Mouse (Mus musculus): ENCODE data around the gene Tgoln1. TPM values are rescaled to one million over a fixed set of nuclear protein-coding genes. Genes with fewer than 3 reads are reported as not detected.

Gene Tgoln1
- total and polyA plus RNA-seq, 3 experiments: 22.6 to 33.6 (median 23.5) TPM

- no peak overlapping the region for H3K4me2 ChIP-seq (ENCODE audit: insufficient read depth, low read depth, poor library complexity, severe bottlenecking)
- peaks cover 0 to 5% of the 10 kb centered on the region in 2 experiments; a peak in 1 of 4 replicates for H3K4me1 ChIP-seq (ENCODE audit: control insufficient read depth in 1 of 2, insufficient read depth in 2 of 2)
- no peak for TF ChIP-seq CHD1 (IDR thresholded peaks at IDR 0.05; ENCODE audit: low read depth, low read length)
- TF ChIP-seq MAZ (IDR thresholded peaks at IDR 0.05; ENCODE audit: low read depth, low read length): no peak
- no peaks in the 10 kb centered on the region for H3K27me3 ChIP-seq (replicated peaks)
- H3K9me3 ChIP-seq (replicated peaks; ENCODE audit: low read length): no peaks in the 10 kb centered on the region
- H3K79me2 ChIP-seq (replicated peaks; ENCODE audit: control insufficient read depth, extremely low read depth, insufficient read depth, poor library complexity, severe bottlenecking): no peaks in the 10 kb centered on the region
- H3K36me3 ChIP-seq (replicated peaks in 1 of 2; ENCODE audit: control insufficient read depth in 1 of 2, insufficient read depth in 1 of 2, low read length in 1 of 2): peaks cover 52 to 77% of the 10 kb centered on the region in 2 experiments
- no peak overlapping the region for H3K27ac ChIP-seq (ENCODE audit: insufficient read depth, low read depth)
- DNase-seq (ENCODE audit: extremely low read depth): no peak
- H3K9ac ChIP-seq (ENCODE audit: insufficient read depth, low read depth): no peak overlapping the region
- in situ Hi-C loops (cut with MboI; ENCODE audit: low pct_ligation_motif_present, low pct_unique_long_range_greater_than_20kb, low sequenced_read_pairs) (no loop called here), dilution Hi-C loops (cut with MboI; ENCODE audit: extremely low pct_ligation_motif_present, extremely low pct_unique_long_range_greater_than_20kb, low sequenced_read_pairs) (no loop called here)
- no peak overlapping the region for H3K4me3 ChIP-seq (replicated peaks in 1 of 3; ENCODE audit: low read depth in 2 of 3, low read length in 2 of 3, poor library complexity in 1 of 3)
Measured at GRCm38 (mm10) chr6:72560801-72561200, 56.0 kb downstream of the Tgoln1 start.

Other genes with a start within 250 kb of the Tgoln1 start
- gene Vamp5, start 236.5 kb downstream of the Tgoln1 start, total RNA-seq (2012; rRNA removed): 1.5 and 2.5 TPM in 2 replicates
- 0.50 and 0.59 TPM in 2 replicates for gene Vamp5, start 236.5 kb downstream of the Tgoln1 start, total RNA-seq (2014; rRNA removed)
- gene Vamp5, start 236.5 kb downstream of the Tgoln1 start, polyA plus RNA-seq (2012; ENCODE audit: insufficient read length, low read depth): 0.90 and 2.2 TPM in 2 replicates
- gene Vamp8, start 226.3 kb downstream of the Tgoln1 start, total RNA-seq (2012; rRNA removed): 105 and 110 TPM in 2 replicates
- gene Vamp8, start 226.3 kb downstream of the Tgoln1 start, total RNA-seq (2014; rRNA removed): 111 and 130 TPM in 2 replicates
- 98.9 and 114 TPM in 2 replicates for gene Vamp8, start 226.3 kb downstream of the Tgoln1 start, polyA plus RNA-seq (2012; ENCODE audit: insufficient read length, low read depth)
- 6.6 and 6.7 TPM in 2 replicates for gene Ggcx, start 202.7 kb downstream of the Tgoln1 start, total RNA-seq (2012; rRNA removed)
- gene Ggcx, start 202.7 kb downstream of the Tgoln1 start, total RNA-seq (2014; rRNA removed): 6.5 and 7.8 TPM in 2 replicates
- 4.7 and 5.2 TPM in 2 replicates for gene Ggcx, start 202.7 kb downstream of the Tgoln1 start, polyA plus RNA-seq (2012; ENCODE audit: insufficient read length, low read depth)
- 166 and 274 TPM in 2 replicates for gene Mat2a, start 177.4 kb downstream of the Tgoln1 start, total RNA-seq (2012; rRNA removed)
- gene Mat2a, start 177.4 kb downstream of the Tgoln1 start, total RNA-seq (2014; rRNA removed): 218 and 232 TPM in 2 replicates
- gene Mat2a, start 177.4 kb downstream of the Tgoln1 start, polyA plus RNA-seq (2012; ENCODE audit: insufficient read length, low read depth): 429 and 456 TPM in 2 replicates
- 0.50 and 1.7 TPM in 2 replicates for gene Sh2d6, start 95.3 kb downstream of the Tgoln1 start, total RNA-seq (2012; rRNA removed)
- 0.78 and 1.1 TPM in 2 replicates for gene Sh2d6, start 95.3 kb downstream of the Tgoln1 start, total RNA-seq (2014; rRNA removed)
- gene Sh2d6, start 95.3 kb downstream of the Tgoln1 start, polyA plus RNA-seq (2012; ENCODE audit: insufficient read length, low read depth): 4.3 and 4.9 TPM in 2 replicates
- 211 and 264 TPM in 2 replicates for gene Capg, start 72.6 kb downstream of the Tgoln1 start, total RNA-seq (2012; rRNA removed)
- 174 and 175 TPM in 2 replicates for gene Capg, start 72.6 kb downstream of the Tgoln1 start, total RNA-seq (2014; rRNA removed)
- gene Capg, start 72.6 kb downstream of the Tgoln1 start, polyA plus RNA-seq (2012; ENCODE audit: insufficient read length, low read depth): 196 and 201 TPM in 2 replicates
- gene Elmod3, start 18.6 kb downstream of the Tgoln1 start, total RNA-seq (2012; rRNA removed): 4.7 and 7.1 TPM in 2 replicates
- 4.0 and 4.2 TPM in 2 replicates for gene Elmod3, start 18.6 kb downstream of the Tgoln1 start, total RNA-seq (2014; rRNA removed)
- gene Elmod3, start 18.6 kb downstream of the Tgoln1 start, polyA plus RNA-seq (2012; ENCODE audit: insufficient read length, low read depth): 9.0 TPM in 2 replicates
- gene Retsat, start 18.5 kb downstream of the Tgoln1 start, total RNA-seq (2012; rRNA removed): 12.5 and 15.6 TPM in 2 replicates
- gene Retsat, start 18.5 kb downstream of the Tgoln1 start, total RNA-seq (2014; rRNA removed): 14.0 and 15.5 TPM in 2 replicates
- gene Retsat, start 18.5 kb downstream of the Tgoln1 start, polyA plus RNA-seq (2012; ENCODE audit: insufficient read length, low read depth): 27.7 and 28.6 TPM in 2 replicates
- gene Tcf7l1, start 172.3 kb upstream of the Tgoln1 start, total RNA-seq (2012; rRNA removed): 0.13 and 0.21 TPM in 2 replicates
- 0.47 and 0.53 TPM in 2 replicates for gene Tcf7l1, start 172.3 kb upstream of the Tgoln1 start, total RNA-seq (2014; rRNA removed)
- 6.3 and 9.9 TPM in 2 replicates for gene Tcf7l1, start 172.3 kb upstream of the Tgoln1 start, polyA plus RNA-seq (2012; ENCODE audit: insufficient read length, low read depth)

Measured in CH12.LX (cell line).